Mouse (Mus musculus) stomach, embryonic 14.5 days (tissue): ENCODE measurements at regions not wholly inside any gene's neighbourhood (a gene's known extent, or its start where the extent isn't known, plus 50 kb on each side); places are given as distances from the start of the nearest gene placed in this dataset.

ENCODE experiments used
- ATAC-seq: fragments of 200-750 bp; cut with Nextera tagmentation; 2 replicates; pipeline ENCODE4 v1.8.0; 2017; ENCODE audit warnings: low read depth, moderate TSS enrichment; ENCODE audit not compliant: insufficient number of reproducible peaks, insufficient read depth, low FRiP score
- H3K27ac ChIP-seq: fragments of 300-500 bp; sonication (generic); 2 replicates; pipeline ENCODE4 v1.5.1; 2014; ENCODE audit warnings: mild to moderate bottlenecking, low read length, moderate library complexity, mixed read lengths
- H3K27me3 ChIP-seq: fragments of 300-500 bp; sonication (generic); 2 replicates; pipeline ENCODE4 v1.6.1; 2014; ENCODE audit warnings: low read length, control low read depth, mixed read lengths; ENCODE audit not compliant: control insufficient read depth, insufficient read depth
- H3K36me3 ChIP-seq: fragments of 300-500 bp; sonication (generic); 2 replicates; pipeline ENCODE4 v1.6.1; 2014; ENCODE audit warnings: mild to moderate bottlenecking, control low read depth, low read length, moderate library complexity, mixed read lengths; ENCODE audit not compliant: control insufficient read depth, insufficient read depth
- H3K4me1 ChIP-seq: fragments of 300-500 bp; sonication (generic); 2 replicates; pipeline ENCODE4 v1.6.1; 2014; ENCODE audit warnings: low read length, control low read depth, mixed read lengths; ENCODE audit not compliant: control insufficient read depth, insufficient read depth
- H3K4me2 ChIP-seq: fragments of 300-500 bp; sonication (generic); replicated peaks from 2 replicates; pipeline ENCODE4 v1.6.1; 2014; ENCODE audit warnings: low read depth, low read length, control low read depth
- H3K4me3 ChIP-seq: fragments of 300-500 bp; sonication (generic); 2 replicates; pipeline ENCODE4 v1.5.1; 2014; ENCODE audit warnings: low read depth, low read length, control low read depth
- H3K9ac ChIP-seq: fragments of 300-500 bp; sonication (generic); replicated peaks from 2 replicates; pipeline ENCODE4 v1.6.1; 2014; ENCODE audit warnings: low read depth, mild to moderate bottlenecking, control low read depth, low read length, moderate library complexity, mixed read lengths
- H3K9me3 ChIP-seq: fragments of 300-500 bp; sonication (generic); 2 replicates; pipeline ENCODE4 v1.6.1; 2016; ENCODE audit warnings: low read depth, low read length, control low read depth; ENCODE audit not compliant: control insufficient read depth
- WGBS: fragments of 180-500 bp; shearing (Covaris S2); extraction: QIAGEN DNeasy Blood & Tissue Kit; methylation state at CpG from one replicate; pipeline ENCODE4 v1.1.7; 2014; 5-methylcytosine and 5-hydroxymethylcytosine counted together

DNA sequence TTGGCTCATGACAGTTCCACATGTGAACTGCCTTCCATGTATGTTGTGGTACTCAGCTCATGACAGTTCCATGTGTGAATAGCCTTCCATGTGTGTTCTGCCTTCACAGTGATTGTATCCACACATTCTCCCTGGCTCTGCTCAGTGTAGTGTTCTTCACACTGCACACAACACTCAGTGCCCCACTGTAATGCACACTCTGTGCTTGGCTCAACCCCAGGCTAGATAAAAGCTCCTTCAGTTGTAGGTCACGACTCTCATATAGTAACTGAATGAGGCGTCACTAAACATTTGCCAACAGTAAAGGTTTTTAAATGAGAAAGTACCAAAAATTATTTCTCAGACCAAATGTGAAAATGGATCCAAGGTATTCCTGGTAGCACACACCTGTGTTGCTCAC lies 79.6 kb downstream of the Tex29 start:
- no peak overlapping the region for H3K4me3 ChIP-seq
- no peaks in the 10 kb centered on the region for H3K9me3 ChIP-seq
- no peak overlapping the region for H3K27ac ChIP-seq
- ATAC-seq = no peak
- H3K9ac ChIP-seq = no peak overlapping the region
- no peak overlapping the region for H3K4me2 ChIP-seq
- H3K4me1 ChIP-seq = 0 out of 2 replicates have a peak, but pooled peaks cover 5% of the 10 kb centered on the region
- no peaks in the 10 kb centered on the region for H3K36me3 ChIP-seq
- 91% methylated on average over 2 of the region's 2 CpGs for WGBS
- no peaks in the 10 kb centered on the region for H3K27me3 ChIP-seq

DNA sequence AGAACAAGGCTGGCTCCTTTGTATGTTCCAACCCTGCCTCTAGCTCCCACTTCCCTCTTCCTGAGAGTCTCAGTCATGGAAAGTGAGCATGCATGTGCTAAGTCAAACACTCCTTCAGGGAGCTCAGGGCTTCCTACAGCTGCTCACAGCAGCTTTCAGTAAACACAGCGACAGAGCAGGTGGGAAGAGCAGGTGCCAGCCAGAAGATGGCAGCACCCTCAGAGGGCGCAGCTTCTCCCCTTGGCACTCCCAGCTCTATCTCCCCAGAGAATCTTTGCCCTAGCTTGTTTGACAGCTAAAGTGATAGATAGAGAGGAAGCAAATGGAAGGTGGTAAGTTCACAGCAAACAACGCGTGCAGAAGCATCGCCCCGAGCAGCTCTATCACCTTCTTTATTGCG lies 82.8 kb downstream of the Tex29 start:
- H3K4me2 ChIP-seq = no peak overlapping the region
- ATAC-seq = no peak
- H3K9me3 ChIP-seq = no peaks in the 10 kb centered on the region
- H3K4me3 ChIP-seq = no peak overlapping the region
- H3K27ac ChIP-seq = no peak overlapping the region
- H3K4me1 ChIP-seq = no peaks in the 10 kb centered on the region
- 41% methylated on average over 7 of the region's 7 CpGs for WGBS
- H3K9ac ChIP-seq = no peak overlapping the region
- no peaks in the 10 kb centered on the region for H3K36me3 ChIP-seq
- no peaks in the 10 kb centered on the region for H3K27me3 ChIP-seq

DNA sequence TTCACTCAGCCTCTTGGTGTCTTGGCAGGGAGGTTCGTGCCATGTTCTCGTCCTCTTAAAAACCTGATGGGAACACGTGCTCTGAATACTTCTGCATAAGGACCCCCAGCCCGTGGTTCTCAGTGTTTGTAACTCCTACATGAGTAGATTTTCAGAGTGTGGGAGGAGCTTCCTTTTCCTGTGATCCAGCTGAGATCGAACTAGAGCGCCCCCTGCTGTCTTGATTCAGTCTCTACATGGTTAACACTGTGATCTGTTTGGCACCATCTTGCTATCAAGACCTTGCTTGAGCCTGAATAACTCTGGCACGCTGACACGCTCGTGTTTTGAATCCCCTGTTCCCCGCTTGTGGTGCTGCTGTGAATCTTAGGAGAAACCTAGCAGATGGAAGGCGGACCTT lies 83.9 kb downstream of the Tex29 start:
- no peaks in the 10 kb centered on the region for H3K9me3 ChIP-seq
- H3K36me3 ChIP-seq = no peaks in the 10 kb centered on the region
- no peaks in the 10 kb centered on the region for H3K4me1 ChIP-seq
- 62% methylated on average over 11 of the region's 11 CpGs for WGBS
- no peak overlapping the region for H3K27ac ChIP-seq
- H3K9ac ChIP-seq = no peak overlapping the region
- no peak overlapping the region for H3K4me2 ChIP-seq
- no peaks in the 10 kb centered on the region for H3K27me3 ChIP-seq
- no peak overlapping the region for H3K4me3 ChIP-seq
- no peak for ATAC-seq

DNA sequence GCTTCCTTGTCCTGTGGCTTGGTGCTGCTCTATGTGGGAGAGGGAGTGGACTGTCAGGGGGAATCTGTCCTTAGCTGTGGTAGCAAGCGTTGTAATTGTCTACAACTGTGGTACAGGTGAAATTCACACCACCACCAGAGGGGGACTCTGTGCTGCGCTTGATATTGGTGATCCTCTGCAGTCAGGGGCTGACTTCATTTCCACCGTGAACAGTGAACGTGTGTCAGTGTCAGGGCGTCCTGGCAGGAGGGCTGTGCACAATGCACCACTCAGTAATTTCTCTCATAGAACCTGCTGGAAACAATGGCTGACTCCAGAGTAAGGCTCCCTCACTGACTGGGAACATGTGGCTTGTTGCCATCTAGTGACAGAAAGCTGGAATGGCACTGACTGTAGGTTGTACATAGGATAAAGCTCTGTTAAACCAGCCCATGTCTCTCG lies 102.6 kb downstream of the Tex29 start:
- H3K27ac ChIP-seq = no peak overlapping the region
- no peaks in the 10 kb centered on the region for H3K36me3 ChIP-seq
- 29% methylated on average over 6 of the region's 6 CpGs for WGBS
- no peaks in the 10 kb centered on the region for H3K4me1 ChIP-seq
- no peak for ATAC-seq
- H3K9me3 ChIP-seq = no peaks in the 10 kb centered on the region
- H3K4me3 ChIP-seq = no peak overlapping the region
- H3K4me2 ChIP-seq = no peak overlapping the region
- no peak overlapping the region for H3K9ac ChIP-seq
- no peaks in the 10 kb centered on the region for H3K27me3 ChIP-seq

DNA sequence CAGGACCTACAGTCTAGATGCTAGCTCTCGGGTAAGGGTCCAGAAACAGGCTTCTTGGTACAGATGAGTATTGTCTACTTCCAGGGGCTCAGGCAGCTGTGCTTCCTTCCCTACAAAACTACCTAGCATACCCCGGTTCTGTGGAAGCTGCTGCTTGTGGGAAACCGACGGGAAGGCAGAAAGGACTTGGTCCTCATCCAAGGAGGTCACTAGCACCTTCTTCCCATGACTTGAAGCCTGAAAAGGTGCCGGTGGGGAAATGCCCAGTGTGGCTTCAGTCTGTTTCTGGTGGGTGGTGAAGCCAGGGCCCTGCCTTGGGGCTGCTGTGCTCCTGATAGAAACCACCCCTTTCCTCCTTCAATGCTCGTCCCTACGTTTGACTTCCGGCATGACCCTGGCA lies 107.5 kb downstream of the Tex29 start:
- no peaks in the 10 kb centered on the region for H3K27me3 ChIP-seq
- no peak overlapping the region for H3K4me2 ChIP-seq
- no peak for ATAC-seq
- H3K27ac ChIP-seq = no peak overlapping the region
- no peaks in the 10 kb centered on the region for H3K4me1 ChIP-seq
- no peaks in the 10 kb centered on the region for H3K36me3 ChIP-seq
- no peak overlapping the region for H3K9ac ChIP-seq
- H3K4me3 ChIP-seq = no peak overlapping the region
- H3K9me3 ChIP-seq = no peaks in the 10 kb centered on the region
- WGBS = 83% methylated on average over 8 of the region's 8 CpGs

DNA sequence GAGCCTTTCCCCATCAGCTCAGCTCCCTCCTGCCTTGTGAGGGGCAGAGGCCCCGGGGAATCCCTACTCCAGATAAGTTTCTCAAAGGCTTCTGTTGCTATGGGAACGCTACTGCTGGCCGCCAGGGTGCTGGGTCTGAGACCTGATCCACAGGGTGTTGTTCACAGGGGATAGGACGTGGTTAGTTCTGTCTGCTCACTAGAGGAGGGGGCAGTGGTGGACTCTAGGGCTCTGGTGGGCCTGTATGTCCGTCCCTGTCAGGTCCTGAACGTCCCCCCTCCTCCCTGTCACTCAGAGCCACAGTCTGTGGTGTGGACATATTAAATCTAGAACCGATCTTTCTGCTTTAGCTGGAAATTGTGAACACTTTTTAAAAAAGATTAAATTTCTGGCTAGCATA lies 116.0 kb downstream of the Tex29 start:
- WGBS = 21% methylated on average over 7 of the region's 7 CpGs
- no peak for ATAC-seq
- H3K4me1 ChIP-seq = no peaks in the 10 kb centered on the region

DNA sequence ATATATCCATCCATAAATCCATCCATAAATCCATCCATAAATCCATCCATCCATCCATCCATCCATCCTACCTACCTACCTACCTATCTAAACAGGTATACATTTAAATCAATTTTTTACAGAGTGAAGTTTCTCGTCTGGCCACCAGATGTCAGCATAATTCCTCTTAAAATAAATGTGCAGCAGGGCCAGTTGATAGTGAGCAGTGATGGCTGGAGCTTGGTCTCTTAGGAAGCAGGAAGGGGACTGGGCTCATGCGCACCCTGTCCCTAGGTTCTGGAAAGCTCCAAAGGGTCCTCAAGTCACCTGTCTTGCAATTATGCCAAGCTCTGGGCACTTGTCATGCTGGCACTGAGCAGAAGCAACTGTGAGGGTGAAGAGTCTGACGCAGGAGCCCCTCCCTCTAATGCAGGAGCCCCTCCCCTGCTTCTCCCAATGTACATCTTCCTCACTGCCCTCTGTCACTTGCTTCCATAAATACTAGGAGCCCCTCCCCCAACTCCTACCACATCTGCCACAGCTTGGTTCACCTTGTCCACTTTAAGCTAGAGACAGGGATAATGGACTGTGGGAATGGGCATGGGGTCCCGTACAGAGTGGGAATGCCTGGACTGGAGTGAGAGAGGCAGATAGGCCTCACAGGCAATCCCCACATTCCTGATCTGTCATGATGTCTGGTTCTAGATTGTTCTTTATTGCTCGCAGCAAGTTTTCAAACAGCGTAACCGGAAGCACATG lies 116.9 kb downstream of the Tex29 start:
- no peak overlapping the region for H3K4me3 ChIP-seq
- no peak for ATAC-seq
- no peak overlapping the region for H3K27ac ChIP-seq
- no peak overlapping the region for H3K9ac ChIP-seq
- no peaks in the 10 kb centered on the region for H3K36me3 ChIP-seq
- WGBS = 59% methylated on average over 7 of the region's 7 CpGs
- H3K27me3 ChIP-seq = no peaks in the 10 kb centered on the region
- no peaks in the 10 kb centered on the region for H3K9me3 ChIP-seq
- H3K4me2 ChIP-seq = no peak overlapping the region
- H3K4me1 ChIP-seq = no peaks in the 10 kb centered on the region

More for the DNA sequence above, 116.0 kb downstream of the Tex29 start:
- Histone ChIP-seq H3K27ac (no peak overlapping the region), H3K4me2 (no peak overlapping the region), H3K36me3 (no peaks in the 10 kb centered on the region), H3K9me3 (no peaks in the 10 kb centered on the region), H3K4me3 (no peak overlapping the region), H3K27me3 (no peaks in the 10 kb centered on the region), H3K9ac (no peak overlapping the region)

DNA sequence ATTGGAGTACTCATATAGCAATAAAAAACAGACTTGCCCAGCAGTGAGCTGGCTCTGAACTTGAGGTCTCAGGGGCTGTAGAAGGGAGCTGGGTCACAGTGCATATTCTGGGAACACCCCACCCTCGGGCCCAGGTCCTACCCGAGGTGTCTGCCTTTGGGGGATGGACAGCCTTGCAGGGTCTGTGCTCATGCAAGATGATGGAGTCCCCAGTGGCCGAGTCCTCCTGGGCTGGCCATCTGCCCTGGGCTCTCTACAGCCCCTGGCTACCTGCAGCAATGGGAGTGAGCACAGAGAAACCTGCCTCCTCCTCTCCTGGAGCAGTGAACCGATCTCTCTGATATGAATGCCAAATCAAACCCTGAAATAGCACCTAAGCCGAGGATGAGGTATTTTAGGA lies 117.9 kb downstream of the Tex29 start:
- Histone ChIP-seq H3K4me1 (no peaks in the 10 kb centered on the region), H3K27me3 (no peaks in the 10 kb centered on the region), H3K4me2 (no peak overlapping the region), H3K27ac (no peak overlapping the region), H3K9me3 (no peaks in the 10 kb centered on the region), H3K4me3 (no peak overlapping the region), H3K36me3 (no peaks in the 10 kb centered on the region), H3K9ac (no peak overlapping the region)
- WGBS = 62% methylated on average over 5 of the region's 5 CpGs
- no peak for ATAC-seq

DNA sequence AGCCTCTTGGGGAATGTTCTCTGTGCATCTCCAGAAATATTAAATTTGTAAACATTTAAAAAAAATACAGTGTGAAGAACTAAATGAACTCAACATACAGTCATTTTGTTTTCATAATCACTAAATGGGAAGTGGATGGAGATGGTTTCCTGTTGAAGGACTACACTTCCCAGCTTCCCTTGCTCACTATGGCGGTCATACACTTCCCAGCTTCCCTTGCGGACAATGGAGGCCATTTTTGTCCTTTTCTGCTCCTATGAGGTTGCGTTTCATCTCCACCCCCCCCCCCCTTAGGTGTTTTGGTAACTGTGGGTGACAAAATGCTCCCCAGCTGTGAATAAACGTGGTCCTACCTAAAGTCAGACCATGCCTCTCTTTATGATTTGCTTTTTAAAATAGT lies 119.2 kb downstream of the Tex29 start:
- H3K4me1 ChIP-seq = no peaks in the 10 kb centered on the region
- H3K4me2 ChIP-seq = no peak overlapping the region
- H3K27ac ChIP-seq = no peak overlapping the region
- 79% methylated on average over 4 of the region's 4 CpGs for WGBS
- H3K9ac ChIP-seq = no peak overlapping the region
- no peak overlapping the region for H3K4me3 ChIP-seq
- H3K36me3 ChIP-seq = no peaks in the 10 kb centered on the region
- ATAC-seq = no peak
- H3K9me3 ChIP-seq = no peaks in the 10 kb centered on the region
- no peaks in the 10 kb centered on the region for H3K27me3 ChIP-seq
